Mouse (Mus musculus): Measurements from ENCODE around the gene Calcoco1. TPM values are rescaled to one million over a fixed set of nuclear protein-coding genes. Genes with fewer than 3 reads are reported as not detected.
A peak's percentile ranks its signal among the peaks of the same experiment; 100 is the strongest.

Calcoco1 gene
- polyA plus RNA-seq, 1 experiment from 2014 or later: 69.0 TPM

GRCm38 (mm10) chr15:102685791-102686190 lies 36.2 kb downstream of the Calcoco1 start:
- peaks cover 25% of the 10 kb centered on the region for H3K27me3 ChIP-seq
- no peak overlapping the region for H3K27ac ChIP-seq (replicated peaks)
- no peak overlapping the region for H3K4me2 ChIP-seq (replicated peaks)
- H3K4me1 ChIP-seq: no peaks in the 10 kb centered on the region
- H3K9ac ChIP-seq: no peak overlapping the region
- no peaks in the 10 kb centered on the region for H3K9me3 ChIP-seq (replicated peaks)
- ATAC-seq (ENCODE audit: insufficient number of reproducible peaks, low FRiP score, low TSS enrichment, low read depth): no peak
- H3K4me3 ChIP-seq (replicated peaks): no peak overlapping the region
- no peaks in the 10 kb centered on the region for H3K36me3 ChIP-seq
- 20% methylated on average over 4 of the region's 4 CpGs for WGBS

GRCm38 (mm10) chr15:102683670-102684069 lies 38.3 kb downstream of the Calcoco1 start:
- ATAC-seq (ENCODE audit: insufficient number of reproducible peaks, low FRiP score, low TSS enrichment, low read depth): no peak
- Histone ChIP-seq H3K9me3 (replicated peaks) (no peaks in the 10 kb centered on the region), H3K4me3 (replicated peaks) (no peak overlapping the region), H3K4me1 (no peaks in the 10 kb centered on the region), H3K36me3 (no peaks in the 10 kb centered on the region), H3K4me2 (replicated peaks) (no peak overlapping the region), H3K9ac (no peak overlapping the region), H3K27ac (replicated peaks) (no peak overlapping the region), H3K27me3 (peaks cover 14% of the 10 kb centered on the region; the same call in 1 of the 2 replicates)
- WGBS: 5% methylated on average over 1 of the region's 1 CpGs

GRCm38 (mm10) chr15:102676345-102676744 lies 45.6 kb downstream of the Calcoco1 start:
- Histone ChIP-seq H3K27ac (replicated peaks) (no peak overlapping the region), H3K9me3 (replicated peaks) (no peaks in the 10 kb centered on the region), H3K4me2 (replicated peaks) (no peak overlapping the region), H3K36me3 (no peaks in the 10 kb centered on the region), H3K27me3 (no peaks in the 10 kb centered on the region), H3K9ac (no peak overlapping the region), H3K4me3 (replicated peaks) (no peak overlapping the region), H3K4me1 (peaks cover 23% of the 10 kb centered on the region)
- 90% methylated on average over 2 of the region's 2 CpGs for WGBS
- no peak for ATAC-seq (ENCODE audit: insufficient number of reproducible peaks, low FRiP score, low TSS enrichment, low read depth)

- H3K4me3 ChIP-seq (replicated peaks): peak overlapping the region; percentile 57
- ATAC-seq (ENCODE audit: insufficient number of reproducible peaks, low FRiP score, low TSS enrichment, low read depth): peak; percentile 41
- WGBS: 5% methylated on average over 10 of the region's 10 CpGs
- H3K4me2 ChIP-seq (replicated peaks): peak overlapping the region; percentile 76
- H3K9me3 ChIP-seq (replicated peaks): no peaks in the 10 kb centered on the region
- H3K9ac ChIP-seq: no peak overlapping the region
- no peaks in the 10 kb centered on the region for H3K36me3 ChIP-seq
- H3K27ac ChIP-seq (replicated peaks): peak overlapping the region; percentile 100
- peaks cover 40% of the 10 kb centered on the region for H3K4me1 ChIP-seq
- H3K27me3 ChIP-seq: no peaks in the 10 kb centered on the region
These were observed 48.4 kb downstream of the Calcoco1 start for GRCm38 (mm10) chr15:102673548-102673947.

GRCm38 (mm10) chr15:102672215-102673071 lies 49.5 kb downstream of the Calcoco1 start, which contains the start of gene Atp5g2:
Gene Atp5g2, minus strand, starts transcription at chr15:102672352.
- Histone ChIP-seq H3K9me3 (replicated peaks) (no peaks in the 10 kb centered on the region), H3K4me3 (replicated peaks) (peak within 1 kb of the TSS; percentile 57), H3K9ac (peak within 1 kb of the TSS; percentile 73), H3K27ac (replicated peaks) (peak within 1 kb of the TSS; percentile 100), H3K4me2 (replicated peaks) (peak within 1 kb of the TSS; percentile 76), H3K36me3 (peaks cover 6% of the 10 kb centered on the region), H3K4me1 (peaks cover 40% of the 10 kb centered on the region), H3K27me3 (no peaks in the 10 kb centered on the region)
- no peak for ATAC-seq (ENCODE audit: insufficient number of reproducible peaks, low FRiP score, low TSS enrichment, low read depth)
- 2% methylated on average over 37 of the region's 37 CpGs for WGBS

GRCm38 (mm10) chr15:102671721-102672214 lies 50.2 kb downstream of the Calcoco1 start:
- Histone ChIP-seq H3K4me1 (peaks cover 40% of the 10 kb centered on the region), H3K9me3 (replicated peaks) (no peaks in the 10 kb centered on the region), H3K4me2 (replicated peaks) (peak overlapping the region; percentile 76), H3K27ac (replicated peaks) (peak overlapping the region; percentile 100), H3K36me3 (peaks cover 13% of the 10 kb centered on the region), H3K4me3 (replicated peaks) (peak overlapping the region; percentile 57), H3K9ac (peak overlapping the region; percentile 73), H3K27me3 (no peaks in the 10 kb centered on the region)
- peak; percentile 77 for ATAC-seq (ENCODE audit: insufficient number of reproducible peaks, low FRiP score, low TSS enrichment, low read depth)
- WGBS: under 1% methylated on average over 30 of the region's 34 CpGs

- H3K4me2 ChIP-seq (replicated peaks): peak overlapping the region; percentile 76
- H3K27me3 ChIP-seq: no peaks in the 10 kb centered on the region
- whole genome bisulfite sequencing: 0% methylated on average over 53 of the region's 53 CpGs
- H3K9me3 ChIP-seq (replicated peaks): no peaks in the 10 kb centered on the region
- ATAC-seq (ENCODE audit: insufficient number of reproducible peaks, low FRiP score, low TSS enrichment, low read depth): peak; percentile 91
- H3K36me3 ChIP-seq: peaks cover 21% of the 10 kb centered on the region
- peak overlapping the region; percentile 96 for H3K9ac ChIP-seq
- H3K4me1 ChIP-seq: peaks cover 40% of the 10 kb centered on the region
- peak overlapping the region; percentile 74 for H3K4me3 ChIP-seq (replicated peaks)
- H3K27ac ChIP-seq (replicated peaks): peak overlapping the region; percentile 100
These were observed 51.0 kb downstream of the Calcoco1 start for GRCm38 (mm10) chr15:102670767-102671575.

GRCm38 (mm10) chr15:102670281-102670680 lies 51.7 kb downstream of the Calcoco1 start:
- Histone ChIP-seq H3K9me3 (replicated peaks) (no peaks in the 10 kb centered on the region), H3K4me3 (replicated peaks) (peak overlapping the region; percentile 74), H3K27me3 (no peaks in the 10 kb centered on the region), H3K9ac (peak overlapping the region; percentile 96), H3K4me2 (replicated peaks) (peak overlapping the region; percentile 76), H3K27ac (replicated peaks) (peak overlapping the region; percentile 100), H3K4me1 (peaks cover 40% of the 10 kb centered on the region), H3K36me3 (peaks cover 24% of the 10 kb centered on the region)
- no peak for ATAC-seq (ENCODE audit: insufficient number of reproducible peaks, low FRiP score, low TSS enrichment, low read depth)
- 8% methylated on average over 6 of the region's 6 CpGs for WGBS

GRCm38 (mm10) chr15:102669571-102669970 lies 52.4 kb downstream of the Calcoco1 start:
- no peaks in the 10 kb centered on the region for H3K9me3 ChIP-seq (replicated peaks)
- no peak overlapping the region for H3K27ac ChIP-seq (replicated peaks)
- ATAC-seq (ENCODE audit: insufficient number of reproducible peaks, low FRiP score, low TSS enrichment, low read depth): no peak
- peaks cover 30% of the 10 kb centered on the region for H3K36me3 ChIP-seq
- H3K4me3 ChIP-seq (replicated peaks): peak overlapping the region; percentile 17
- WGBS: 75% methylated on average over 8 of the region's 8 CpGs
- H3K27me3 ChIP-seq: no peaks in the 10 kb centered on the region
- H3K4me1 ChIP-seq: peaks cover 40% of the 10 kb centered on the region
- H3K4me2 ChIP-seq (replicated peaks): peak overlapping the region; percentile 76
- no peak overlapping the region for H3K9ac ChIP-seq

- Histone ChIP-seq H3K4me2 (replicated peaks) (no peak overlapping the region), H3K36me3 (peaks cover 64% of the 10 kb centered on the region), H3K9me3 (replicated peaks) (no peaks in the 10 kb centered on the region), H3K27me3 (no peaks in the 10 kb centered on the region), H3K4me1 (peaks cover 16% of the 10 kb centered on the region), H3K4me3 (replicated peaks) (no peak overlapping the region), H3K27ac (replicated peaks) (no peak overlapping the region), H3K9ac (no peak overlapping the region)
- ATAC-seq (ENCODE audit: insufficient number of reproducible peaks, low FRiP score, low TSS enrichment, low read depth): no peak
- WGBS: 46% methylated on average over 4 of the region's 4 CpGs
These were observed 56.5 kb downstream of the Calcoco1 start for GRCm38 (mm10) chr15:102665494-102665893.

- Histone ChIP-seq H3K4me3 (replicated peaks) (no peak overlapping the region), H3K4me1 (0 out of 2 replicates have a peak, but pooled peaks cover 2% of the 10 kb centered on the region), H3K9me3 (replicated peaks) (no peaks in the 10 kb centered on the region), H3K9ac (no peak overlapping the region), H3K4me2 (replicated peaks) (no peak overlapping the region), H3K27ac (replicated peaks) (no peak overlapping the region), H3K36me3 (peaks cover 70% of the 10 kb centered on the region), H3K27me3 (no peaks in the 10 kb centered on the region)
- 0 out of 2 replicates have a peak, but pooled peaks have one; percentile 10 for ATAC-seq (ENCODE audit: insufficient number of reproducible peaks, low FRiP score, low TSS enrichment, low read depth)
- WGBS: 75% methylated on average over 8 of the region's 8 CpGs
These were observed 58.2 kb downstream of the Calcoco1 start for GRCm38 (mm10) chr15:102663825-102664224.
